Mouse (Mus musculus): Measurements from ENCODE around the gene Olfr1496.
"Not testable (repeated sequence)": the region's sequence is repeated elsewhere in the genome, so short reads cannot be mapped to it uniquely, and the experiment has no call there.

Gene Olfr1496

DNA sequence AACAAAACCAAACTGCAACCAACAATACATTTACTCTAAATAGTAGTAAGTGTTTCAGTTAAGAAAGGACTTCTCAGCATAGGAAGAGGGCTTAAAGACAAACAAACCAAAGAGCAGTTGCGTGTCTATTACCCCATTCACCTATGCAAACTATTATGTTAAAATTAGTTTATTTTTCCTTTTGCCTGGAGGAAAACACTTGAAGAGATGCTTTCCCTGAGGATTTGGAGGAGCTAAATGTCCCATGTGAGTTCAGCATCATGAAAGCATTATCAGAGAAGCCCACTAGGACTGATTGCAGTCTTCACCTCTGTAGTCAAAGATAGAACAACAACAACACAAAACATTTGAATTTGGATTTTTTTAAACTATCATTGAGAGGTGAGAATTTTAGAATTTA is at the start of gene Olfr1496:
Olfr1496 (plus strand) TSS at position 301 of the 400 bp plus-strand sequence.
- no peak for DNase-seq (ENCODE audit: low spot score)

DNA sequence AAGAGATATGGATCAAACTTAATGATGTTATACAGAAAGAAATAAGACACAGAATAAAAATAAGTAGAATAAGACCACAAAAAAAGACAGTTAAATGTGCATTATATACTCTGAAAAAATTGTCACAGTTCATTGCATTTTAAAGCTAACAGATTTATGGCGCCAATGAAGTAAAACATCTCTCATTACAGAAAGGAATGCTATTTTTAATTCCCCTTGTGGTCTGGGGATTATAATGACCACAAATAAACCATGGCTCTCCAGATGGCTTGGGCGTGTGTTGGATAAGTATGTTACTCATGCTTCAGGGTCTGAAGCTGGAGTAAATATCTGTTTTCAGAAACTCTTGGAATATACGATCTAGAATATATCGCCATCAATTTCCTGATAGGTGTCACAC is 38.2 kb upstream of the Olfr1496 start, which contains the start of gene Olfr1494:
Olfr1494 (plus strand) TSS at position 301 of the 400 bp plus-strand sequence.
- no peak for DNase-seq (ENCODE audit: low spot score)

DNA sequence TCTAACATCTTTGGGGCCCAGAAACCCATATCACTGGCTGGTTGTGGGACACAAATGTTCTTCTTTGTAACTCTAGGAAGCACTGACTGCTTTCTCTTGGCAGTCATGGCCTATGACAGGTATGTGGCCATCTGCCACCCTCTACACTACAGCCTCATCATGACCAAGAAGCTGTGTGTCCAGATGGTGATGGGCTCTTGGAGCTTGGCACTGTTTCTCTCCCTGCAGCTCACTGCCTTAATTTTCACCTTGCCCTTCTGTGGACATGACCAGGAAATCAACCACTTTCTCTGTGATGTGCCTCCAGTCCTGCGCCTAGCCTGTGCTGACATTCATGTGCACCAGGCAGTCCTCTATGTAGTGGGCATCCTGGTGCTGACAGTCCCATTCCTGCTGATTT is 28.3 kb upstream of the Olfr1496 start:
- no peak for DNase-seq (ENCODE audit: low spot score)

DNA sequence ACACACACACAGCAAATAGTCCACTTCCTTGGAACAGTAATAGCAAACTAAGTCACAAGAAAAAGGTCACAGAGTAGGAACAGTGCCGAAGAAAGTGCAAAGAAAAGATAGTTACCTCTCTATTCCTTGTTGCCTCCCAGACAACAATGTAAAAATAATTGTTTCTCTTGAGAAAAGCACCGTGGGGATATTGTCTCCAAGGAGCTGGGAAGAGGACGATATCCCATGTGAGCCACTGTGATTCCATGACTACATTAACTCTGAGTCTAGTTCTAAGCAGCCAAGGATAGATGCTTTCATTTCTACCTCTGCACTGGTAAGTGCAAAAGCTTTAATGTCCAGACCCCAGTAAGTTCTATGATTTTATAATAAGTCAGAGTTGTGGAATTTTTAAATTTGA is 13.4 kb upstream of the Olfr1496 start, which contains the start of gene Olfr1495:
Olfr1495 (plus strand) TSS at position 301 of the 400 bp plus-strand sequence.
- no peak for DNase-seq (ENCODE audit: low spot score)

DNA sequence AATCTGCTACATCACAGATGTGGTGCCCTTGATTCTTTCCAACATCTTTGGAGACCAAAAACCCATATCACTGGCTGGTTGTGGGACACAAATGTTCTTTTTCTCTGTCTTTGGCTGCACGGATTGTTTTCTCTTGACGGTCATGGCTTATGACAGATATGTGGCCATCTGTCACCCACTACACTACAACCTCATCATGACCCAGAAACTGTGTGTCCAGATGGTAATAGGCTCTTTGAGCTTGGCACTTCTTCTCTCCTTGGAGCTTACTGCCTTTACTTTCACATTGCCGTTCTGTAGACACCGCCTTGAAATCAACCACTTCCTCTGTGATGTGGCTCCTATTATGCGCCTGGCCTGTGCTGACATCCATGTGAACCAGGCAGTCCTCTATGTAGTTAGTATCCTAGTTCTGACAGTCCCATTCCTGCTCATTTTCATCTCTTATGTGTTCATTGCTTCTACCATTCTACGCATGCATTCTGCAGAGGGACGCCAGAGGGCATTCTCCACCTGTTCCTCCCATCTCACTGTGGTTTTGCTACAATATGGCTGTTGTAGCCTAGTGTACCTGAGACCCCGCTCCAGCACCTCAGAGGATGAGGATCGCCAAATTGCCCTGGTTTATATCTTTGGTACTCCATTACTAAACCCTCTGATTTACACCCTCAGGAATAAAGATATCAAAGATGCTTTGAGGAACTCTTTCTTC is 9.0 kb upstream of the Olfr1496 start:
- peak; percentile 3 for DNase-seq (ENCODE audit: low spot score)

DNA sequence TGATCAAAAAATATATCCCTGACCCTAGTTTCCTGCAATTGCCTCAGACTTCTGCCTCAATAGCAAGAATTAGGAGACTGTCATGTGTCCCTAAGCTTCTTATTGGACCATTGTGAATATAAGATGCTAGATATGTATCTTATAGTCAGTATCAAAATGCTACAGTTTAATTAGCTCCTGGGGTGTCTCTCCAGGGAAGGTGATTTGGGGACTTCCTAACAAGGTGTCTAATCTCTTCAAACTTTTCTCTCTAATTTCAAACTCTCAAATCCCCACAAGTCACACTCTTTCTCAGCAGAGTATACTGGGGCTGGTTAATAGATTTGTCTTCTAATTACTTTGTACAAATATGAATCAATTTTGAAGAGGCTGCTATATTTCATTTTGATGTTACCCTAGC is 20.4 kb downstream of the Olfr1496 start, which contains the start of gene Olfr1497:
Olfr1497 (minus strand) TSS at position 101 of the 400 bp plus-strand sequence.
- DNase-seq (ENCODE audit: low spot score): no peak

DNA sequence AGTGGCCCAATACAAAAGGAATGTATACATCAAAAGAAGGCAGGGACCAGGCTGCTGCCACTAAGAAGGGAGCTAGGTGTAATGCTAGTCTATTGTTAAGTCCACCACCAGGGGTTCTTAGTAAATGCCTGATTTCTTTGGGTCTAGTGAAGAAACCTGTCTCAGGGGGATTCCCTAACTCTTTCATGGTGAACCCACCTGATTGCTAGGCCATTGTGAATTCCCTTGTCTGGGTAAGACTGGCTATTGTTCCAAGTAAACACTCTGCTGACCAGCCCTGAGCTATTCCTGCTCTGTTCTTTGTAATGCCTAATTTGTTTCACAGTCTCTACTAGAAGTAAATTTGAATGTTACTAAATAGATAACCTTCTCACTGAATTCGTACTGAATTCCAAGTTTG is 27.8 kb downstream of the Olfr1496 start:
- not testable (repeated sequence) for DNase-seq (ENCODE audit: low spot score)

DNA sequence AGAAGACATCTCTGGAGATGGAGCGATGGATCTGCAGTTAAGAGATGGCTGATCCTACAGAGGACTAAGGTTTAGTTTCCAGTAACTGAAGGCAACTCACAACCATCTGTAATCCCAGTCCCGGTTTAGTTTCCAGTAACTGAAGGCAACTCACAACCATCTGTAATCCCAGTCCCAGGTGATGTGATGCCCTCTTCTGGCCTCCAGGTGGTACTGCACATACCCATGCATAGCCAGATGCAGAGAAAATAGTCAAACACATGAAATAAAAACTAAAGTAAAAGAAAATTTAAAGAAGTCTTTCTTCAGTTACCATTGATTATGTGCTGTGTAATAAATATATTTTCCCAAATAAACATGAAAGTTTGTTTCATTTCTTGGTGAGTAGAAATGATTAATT is 35.1 kb downstream of the Olfr1496 start:
- no peak for DNase-seq (ENCODE audit: low spot score)

DNA sequence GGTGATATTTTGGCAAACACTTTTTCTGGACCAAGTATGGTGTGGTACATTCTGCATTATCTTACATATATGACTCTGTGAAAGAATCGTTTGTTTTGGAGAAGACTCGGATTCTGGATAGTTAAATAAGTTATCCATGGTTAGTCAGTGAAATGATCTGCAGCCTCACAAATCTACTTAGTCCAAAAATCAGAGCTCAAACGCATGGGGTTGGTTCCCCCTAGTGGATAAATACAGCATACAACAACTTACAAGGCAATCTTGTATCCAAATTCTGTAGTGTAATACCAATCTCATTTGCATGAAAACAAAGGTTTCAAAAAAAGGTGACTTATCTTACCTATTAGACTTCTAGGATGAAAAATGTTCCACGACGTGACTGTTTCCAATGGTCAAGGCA is 41.1 kb downstream of the Olfr1496 start:
- DNase-seq (ENCODE audit: low spot score): peak; percentile 55

DNA sequence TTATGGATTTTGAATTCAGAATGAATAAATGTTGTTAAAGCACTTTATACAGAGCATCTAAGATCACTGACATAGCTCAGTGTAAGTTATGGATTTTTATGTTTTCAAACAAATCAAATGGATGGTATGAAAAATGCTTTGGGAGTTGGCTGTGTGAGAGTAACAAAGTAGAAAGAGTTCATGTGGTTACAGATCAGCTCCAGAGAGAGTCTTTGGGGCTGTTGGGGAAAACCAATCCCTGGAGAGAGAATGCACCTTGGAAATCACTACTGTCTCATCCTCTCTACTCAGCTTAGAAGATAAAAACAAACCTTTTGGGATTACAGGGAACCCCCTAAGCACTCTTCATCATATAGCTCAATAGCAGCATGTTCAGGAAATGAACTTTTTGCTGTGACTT is 41.7 kb downstream of the Olfr1496 start, which contains the start of gene Olfr1499:
Olfr1499 (minus strand) TSS at position 101 of the 400 bp plus-strand sequence.
- no peak for DNase-seq (ENCODE audit: low spot score)

DNA sequence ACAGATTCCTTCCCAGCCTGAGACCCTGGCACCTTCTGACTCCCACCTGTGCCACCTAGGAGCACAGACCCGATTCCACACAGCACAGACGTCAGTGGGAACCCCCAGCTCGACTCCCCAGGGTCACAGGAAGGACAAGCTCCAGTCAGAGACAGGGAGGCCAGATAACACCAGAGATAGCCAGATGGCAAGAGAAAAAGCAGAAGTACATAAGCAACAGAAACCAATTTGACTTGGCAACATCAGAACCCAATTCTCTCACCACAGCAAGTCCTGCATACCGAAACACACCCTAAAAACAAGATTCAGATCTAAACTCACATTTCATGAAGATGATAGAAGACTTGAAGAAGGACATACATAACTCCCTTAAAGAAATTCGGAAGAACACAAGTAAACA is 43.2 kb downstream of the Olfr1496 start:
- no peak for DNase-seq (ENCODE audit: low spot score)

DNA sequence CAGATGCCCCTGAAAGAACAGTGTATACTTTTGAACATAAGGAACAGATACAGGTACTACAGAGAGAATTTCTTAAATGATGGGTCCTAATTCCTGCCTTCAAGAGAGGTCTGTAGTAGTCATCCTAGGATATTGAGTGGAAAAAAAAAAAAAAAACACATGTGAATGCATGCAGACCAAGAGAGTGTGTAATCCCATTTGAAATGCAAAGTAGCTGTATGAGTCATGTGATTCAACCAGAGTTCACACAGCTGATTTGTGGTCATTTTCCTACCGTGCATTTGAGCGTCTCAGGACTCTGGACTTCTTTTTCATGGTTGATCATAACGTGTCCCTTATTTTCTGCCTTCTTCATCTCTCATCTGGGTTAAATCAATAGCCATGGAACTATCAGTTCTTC is 50.8 kb downstream of the Olfr1496 start:
- DNase-seq (ENCODE audit: low spot score): no peak

DNA sequence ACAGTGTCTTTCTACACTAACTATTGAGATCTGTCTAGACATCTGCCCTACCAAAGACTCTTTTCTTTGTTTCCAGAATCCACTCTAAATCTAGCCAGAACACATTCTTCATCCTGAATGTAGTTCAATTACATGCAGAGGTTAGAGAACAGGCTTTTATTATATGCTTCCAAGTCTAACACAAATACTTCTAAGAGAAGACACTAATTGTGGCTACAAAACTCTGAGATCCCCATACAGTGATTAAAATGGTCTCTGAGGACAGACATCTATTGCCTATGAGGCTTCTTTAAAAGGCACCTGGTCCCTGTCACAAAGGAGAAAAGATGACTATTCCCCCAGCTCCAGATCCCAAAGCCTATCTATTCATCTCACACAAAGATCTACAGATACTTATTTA is 52.7 kb downstream of the Olfr1496 start, which contains the start of gene Olfr1500:
Olfr1500 (minus strand) TSS at position 101 of the 400 bp plus-strand sequence.
- no peak for DNase-seq (ENCODE audit: low spot score)

All from retina, embryonic 14.5 days (tissue).